Mouse (Mus musculus) layer of hippocampus, postnatal 14 days (tissue): Measurements from ENCODE around the gene Lrmda. TPM values are rescaled to one million over a fixed set of nuclear protein-coding genes. Genes with fewer than 3 reads are reported as not detected.

ENCODE experiments used
- DNase-seq, 2 experiments: peaks; one replicate each; pipeline ENCODE4 v3.0.0; 2021 to 2022; ENCODE audit warnings: low spot score in 2 of 2, mixed read lengths in 1 of 2
- total RNA-seq, 2 experiments: library from RNA; stranded (reverse); gene quantifications; 2 replicates each; pipeline ENCODE4 v1.2.3; 2021

Lrmda gene
- total RNA-seq, 2 experiments from 2014 or later = 0.95 TPM; not detected in 1

- DNase-seq = no peak
These were observed 27.7 kb upstream of the Lrmda start for GRCm38 (mm10) chr14:21991856-21992255.

GRCm38 (mm10) chr14:21992321-21992885 is 27.1 kb upstream of the Lrmda start:
- DNase-seq = no peak

GRCm38 (mm10) chr14:21993251-21994060 is 26.1 kb upstream of the Lrmda start:
- no peak for DNase-seq

- DNase-seq = no peak
These were observed 25.2 kb upstream of the Lrmda start for GRCm38 (mm10) chr14:21994061-21994990.

- DNase-seq = peak in 1 of 2 experiments; percentile 39
These were observed 24.3 kb upstream of the Lrmda start for GRCm38 (mm10) chr14:21995031-21995754.

GRCm38 (mm10) chr14:21999588-21999987 is 19.9 kb upstream of the Lrmda start:
- no peak for DNase-seq

GRCm38 (mm10) chr14:22003231-22003630 is 16.3 kb upstream of the Lrmda start:
- no peak for DNase-seq

GRCm38 (mm10) chr14:22003631-22004030 is 15.9 kb upstream of the Lrmda start:
- no peak for DNase-seq

- no peak for DNase-seq
These were observed 14.6 kb upstream of the Lrmda start for GRCm38 (mm10) chr14:22004943-22005342.

GRCm38 (mm10) chr14:22007006-22007405 is 12.5 kb upstream of the Lrmda start:
- DNase-seq = no peak

GRCm38 (mm10) chr14:22014315-22014714 is 5.2 kb upstream of the Lrmda start:
- no peak for DNase-seq

GRCm38 (mm10) chr14:22014781-22015180 is 4.7 kb upstream of the Lrmda start:
- DNase-seq = no peak

- DNase-seq = no peak
These were observed 2.5 kb upstream of the Lrmda start for GRCm38 (mm10) chr14:22017011-22017410.

GRCm38 (mm10) chr14:22019949-22020845 is 685 bp downstream of the Lrmda start:
- DNase-seq = no peak

GRCm38 (mm10) chr14:22020885-22021284 is 1.4 kb downstream of the Lrmda start:
- peak in 1 of 2 experiments; percentile 56 for DNase-seq

GRCm38 (mm10) chr14:22023533-22023932 is 4.0 kb downstream of the Lrmda start:
- no peak for DNase-seq

- DNase-seq = no peak
These were observed 16.4 kb downstream of the Lrmda start for GRCm38 (mm10) chr14:22035900-22036299.

- DNase-seq = no peak
These were observed 16.8 kb downstream of the Lrmda start for GRCm38 (mm10) chr14:22036338-22036737.

- DNase-seq = no peak
These were observed 17.4 kb downstream of the Lrmda start for GRCm38 (mm10) chr14:22036802-22037497.
